Mouse (Mus musculus): Measurements from ENCODE around the gene Rgl1. TPM values are rescaled to one million over a fixed set of nuclear protein-coding genes. Genes with fewer than 3 reads are reported as not detected.
"Not testable (repeated sequence)": the region's sequence is repeated elsewhere in the genome, so short reads cannot be mapped to it uniquely, and the experiment has no call there.

Gene Rgl1
- polyA plus RNA-seq, 1 experiment from 2014 or later = 42.8 TPM

GRCm38 (mm10) chr1:152795688-152796255 lies 29.6 kb upstream of the Rgl1 start:
- no peak overlapping the region for H3K27ac ChIP-seq
- H3K4me3 ChIP-seq = no peak overlapping the region
- peaks cover 12% of the 10 kb centered on the region for H3K4me1 ChIP-seq
- ATAC-seq (ENCODE audit: insufficient number of reproducible peaks, low FRiP score, low TSS enrichment, low read depth) = no peak
- H3K9me3 ChIP-seq = no peaks in the 10 kb centered on the region
- H3K4me2 ChIP-seq = no peak overlapping the region
- 72% methylated on average over 8 of the region's 8 CpGs for whole genome bisulfite sequencing
- no peaks in the 10 kb centered on the region for H3K36me3 ChIP-seq
- H3K9ac ChIP-seq = no peak overlapping the region
- no peaks in the 10 kb centered on the region for H3K27me3 ChIP-seq

GRCm38 (mm10) chr1:152793495-152794130 lies 27.5 kb upstream of the Rgl1 start:
- Histone ChIP-seq H3K4me1 (peaks cover 14% of the 10 kb centered on the region), H3K27ac (no peak overlapping the region), H3K27me3 (no peaks in the 10 kb centered on the region), H3K4me2 (no peak overlapping the region), H3K9me3 (no peaks in the 10 kb centered on the region), H3K9ac (no peak overlapping the region), H3K36me3 (no peaks in the 10 kb centered on the region), H3K4me3 (no peak overlapping the region)
- WGBS = 64% methylated on average over 6 of the region's 6 CpGs
- 0 out of 2 replicates have a peak, but pooled peaks have one; percentile 14 for ATAC-seq (ENCODE audit: insufficient number of reproducible peaks, low FRiP score, low TSS enrichment, low read depth)

GRCm38 (mm10) chr1:152792736-152793494 lies 26.8 kb upstream of the Rgl1 start:
- 54% methylated on average over 12 of the region's 12 CpGs for WGBS
- Histone ChIP-seq H3K9me3 (no peaks in the 10 kb centered on the region), H3K4me1 (peaks cover 14% of the 10 kb centered on the region), H3K4me3 (no peak overlapping the region), H3K9ac (no peak overlapping the region), H3K27ac (peak overlapping the region; percentile 54), H3K36me3 (no peaks in the 10 kb centered on the region), H3K27me3 (no peaks in the 10 kb centered on the region), H3K4me2 (no peak overlapping the region)
- no peak for ATAC-seq (ENCODE audit: insufficient number of reproducible peaks, low FRiP score, low TSS enrichment, low read depth)

- Histone ChIP-seq H3K4me3 (no peak overlapping the region), H3K9ac (no peak overlapping the region), H3K9me3 (no peaks in the 10 kb centered on the region), H3K27me3 (no peaks in the 10 kb centered on the region), H3K27ac (no peak overlapping the region), H3K4me2 (no peak overlapping the region), H3K36me3 (no peaks in the 10 kb centered on the region), H3K4me1 (peaks cover 14% of the 10 kb centered on the region)
- 33% methylated on average over 4 of the region's 4 CpGs for WGBS
- ATAC-seq (ENCODE audit: insufficient number of reproducible peaks, low FRiP score, low TSS enrichment, low read depth) = no peak
These were observed 25.1 kb upstream of the Rgl1 start for GRCm38 (mm10) chr1:152791269-152791668.

- Histone ChIP-seq H3K4me1 (peaks cover 14% of the 10 kb centered on the region), H3K4me2 (no peak overlapping the region; the same call in 1 of the 2 replicates), H3K9ac (no peak overlapping the region), H3K27me3 (no peaks in the 10 kb centered on the region), H3K9me3 (no peaks in the 10 kb centered on the region), H3K4me3 (no peak overlapping the region), H3K36me3 (no peaks in the 10 kb centered on the region), H3K27ac (no peak overlapping the region)
- 12% methylated on average over 6 of the region's 6 CpGs for WGBS
- no peak for ATAC-seq (ENCODE audit: insufficient number of reproducible peaks, low FRiP score, low TSS enrichment, low read depth)
These were observed 24.7 kb upstream of the Rgl1 start for GRCm38 (mm10) chr1:152790821-152791220.

- Histone ChIP-seq H3K27me3 (no peaks in the 10 kb centered on the region), H3K4me2 (no peak overlapping the region; the same call in 1 of the 2 replicates), H3K9ac (no peak overlapping the region), H3K4me1 (peaks cover 14% of the 10 kb centered on the region), H3K4me3 (no peak overlapping the region), H3K27ac (no peak overlapping the region), H3K36me3 (no peaks in the 10 kb centered on the region), H3K9me3 (no peaks in the 10 kb centered on the region)
- WGBS = 10% methylated on average over 12 of the region's 12 CpGs
- no peak for ATAC-seq (ENCODE audit: insufficient number of reproducible peaks, low FRiP score, low TSS enrichment, low read depth)
These were observed 24.1 kb upstream of the Rgl1 start for GRCm38 (mm10) chr1:152790254-152790653.

- WGBS = 38% methylated on average over 4 of the region's 4 CpGs
- no peak for ATAC-seq (ENCODE audit: insufficient number of reproducible peaks, low FRiP score, low TSS enrichment, low read depth)
- H3K9ac ChIP-seq = no peak overlapping the region
- H3K9me3 ChIP-seq = no peaks in the 10 kb centered on the region
- peaks cover 14% of the 10 kb centered on the region for H3K4me1 ChIP-seq
- no peak overlapping the region for H3K4me2 ChIP-seq
- no peak overlapping the region for H3K27ac ChIP-seq
- H3K4me3 ChIP-seq = no peak overlapping the region
- no peaks in the 10 kb centered on the region for H3K27me3 ChIP-seq
- no peaks in the 10 kb centered on the region for H3K36me3 ChIP-seq
These were observed 22.0 kb upstream of the Rgl1 start for GRCm38 (mm10) chr1:152788121-152788660.

GRCm38 (mm10) chr1:152786953-152787352 lies 20.8 kb upstream of the Rgl1 start:
- no peaks in the 10 kb centered on the region for H3K27me3 ChIP-seq
- H3K36me3 ChIP-seq = no peaks in the 10 kb centered on the region
- WGBS = 80% methylated on average over 4 of the region's 4 CpGs
- H3K9me3 ChIP-seq = no peaks in the 10 kb centered on the region
- H3K4me2 ChIP-seq = no peak overlapping the region
- H3K27ac ChIP-seq = no peak overlapping the region
- H3K4me3 ChIP-seq = no peak overlapping the region
- no peak overlapping the region for H3K9ac ChIP-seq
- no peak for ATAC-seq (ENCODE audit: insufficient number of reproducible peaks, low FRiP score, low TSS enrichment, low read depth)
- peaks cover 9% of the 10 kb centered on the region; the same call in 1 of the 2 replicates for H3K4me1 ChIP-seq

GRCm38 (mm10) chr1:152785446-152785845 lies 19.3 kb upstream of the Rgl1 start:
- H3K4me3 ChIP-seq; H3K4me1 ChIP-seq; H3K27me3 ChIP-seq; H3K9ac ChIP-seq; H3K4me2 ChIP-seq; H3K9me3 ChIP-seq; H3K36me3 ChIP-seq; H3K27ac ChIP-seq; ATAC-seq (ENCODE audit: insufficient number of reproducible peaks, low FRiP score, low TSS enrichment, low read depth): not testable (repeated sequence)
- WGBS = 80% methylated on average over 3 of the region's 3 CpGs

GRCm38 (mm10) chr1:152784620-152785019 lies 18.5 kb upstream of the Rgl1 start:
- H3K4me3 ChIP-seq = no peak overlapping the region
- WGBS = 96% methylated on average over 8 of the region's 8 CpGs
- ATAC-seq (ENCODE audit: insufficient number of reproducible peaks, low FRiP score, low TSS enrichment, low read depth) = no peak
- no peaks in the 10 kb centered on the region for H3K4me1 ChIP-seq
- no peaks in the 10 kb centered on the region for H3K27me3 ChIP-seq
- H3K9me3 ChIP-seq = no peaks in the 10 kb centered on the region
- no peak overlapping the region for H3K27ac ChIP-seq
- no peak overlapping the region for H3K4me2 ChIP-seq
- no peak overlapping the region for H3K9ac ChIP-seq
- H3K36me3 ChIP-seq = no peaks in the 10 kb centered on the region

GRCm38 (mm10) chr1:152779071-152779737 lies 13.1 kb upstream of the Rgl1 start:
- Histone ChIP-seq H3K27ac (no peak overlapping the region), H3K27me3 (no peaks in the 10 kb centered on the region), H3K9me3 (no peaks in the 10 kb centered on the region), H3K4me1 (no peaks in the 10 kb centered on the region), H3K4me2 (no peak overlapping the region), H3K9ac (no peak overlapping the region), H3K4me3 (no peak overlapping the region), H3K36me3 (peaks cover 25% of the 10 kb centered on the region)
- 34% methylated on average over 10 of the region's 10 CpGs for WGBS
- no peak for ATAC-seq (ENCODE audit: insufficient number of reproducible peaks, low FRiP score, low TSS enrichment, low read depth)
